ENCODE assay signal across 10 mouse cellular contexts in genomic region chr14:114685133-114685532, GRCm38 (mm10).
A peak's percentile ranks its signal among the peaks of the same experiment; 100 is the strongest.
DNase-seq lines count a peak whose midpoint lies in the region; ATAC-seq and TF ChIP-seq lines count a peak whose summit lies in the region.
"Had no signal": no experiment of that assay in that cellular context is flagged by ENCODE, and none has a peak within 500 bp of the region (broad histone marks: within the 10 kb centered on the region; RNA-seq: fewer than 3 reads in every experiment).

No protein-coding gene starts in this region.

- H3K9ac ChIP-seq in hindbrain, postnatal 0 days (replicated peaks; ENCODE audit: low read length): no peak overlapping the region
- no peak overlapping the region for H3K9ac ChIP-seq in hindbrain, embryonic 14.5 days
- no peak overlapping the region for H3K9ac ChIP-seq in lung, embryonic 14.5 days

- no peaks in the 10 kb centered on the region for H3K36me3 ChIP-seq in hindbrain, postnatal 0 days (ENCODE audit: insufficient read depth, low read length)
- no peaks in the 10 kb centered on the region for H3K36me3 ChIP-seq in hindbrain, embryonic 14.5 days (replicated peaks; ENCODE audit: control insufficient read depth, insufficient read depth)
- H3K36me3 ChIP-seq in lung, embryonic 14.5 days (ENCODE audit: insufficient read depth): no peaks in the 10 kb centered on the region

- 58% methylated on average over 1 of the region's 1 CpGs for WGBS in hindbrain, postnatal 0 days
- 63% methylated on average over 1 of the region's 1 CpGs for WGBS in hindbrain, embryonic 14.5 days
- WGBS in lung, embryonic 14.5 days: 76% methylated on average over 1 of the region's 1 CpGs
- WGBS in lung, adult 2 months: 54% methylated on average over 1 of the region's 1 CpGs

- no peak overlapping the region for H3K27ac ChIP-seq in hindbrain, postnatal 0 days
- no peak overlapping the region for H3K27ac ChIP-seq in hindbrain, embryonic 14.5 days
- no peak overlapping the region for H3K27ac ChIP-seq in lung, embryonic 14.5 days (ENCODE audit: low read depth)

- peak; percentile 17 for DNase-seq in hindbrain, postnatal 0 days (ENCODE audit: low spot score)
- no peak for DNase-seq in hindbrain, embryonic 14.5 days (ENCODE audit: low spot score)
- DNase-seq in lung, embryonic 14.5 days: peak; percentile 41
- DNase-seq in lung, adult 2 months: no peak
- DNase-seq in ZHBTc4 (ENCODE audit: low read depth, low spot score): peak; percentile 42
- DNase-seq in right cerebral cortex, postnatal 36 days (ENCODE audit: low spot score in 2 of 2): peak; percentile 7 to 11
- DNase-seq in heart, adult 11 months: no peak
- no peak for DNase-seq in spleen, postnatal 36 days (ENCODE audit: low spot score in 2 of 2)
- DNase-seq: lung, adult 18-20 months had no signal

- no peak for TF ChIP-seq POLR2A in lung, adult 2 months (IDR thresholded peaks at IDR 0.05; ENCODE audit: borderline replicate concordance, extremely low read depth, low read depth, low read length)

- H3K27me3 ChIP-seq in hindbrain, postnatal 0 days (ENCODE audit: insufficient read depth, low read length): no peaks in the 10 kb centered on the region
- H3K27me3 ChIP-seq in hindbrain, embryonic 14.5 days (ENCODE audit: control insufficient read depth, insufficient read depth, low read length): no peaks in the 10 kb centered on the region
- no peaks in the 10 kb centered on the region for H3K27me3 ChIP-seq in lung, embryonic 14.5 days (ENCODE audit: insufficient read depth, low read length)

- no peaks in the 10 kb centered on the region for H3K9me3 ChIP-seq in hindbrain, postnatal 0 days (ENCODE audit: low read length)
- H3K9me3 ChIP-seq in hindbrain, embryonic 14.5 days (ENCODE audit: control insufficient read depth, low read length): no peaks in the 10 kb centered on the region
- H3K9me3 ChIP-seq in lung, embryonic 14.5 days (ENCODE audit: low read depth, low read length): no peaks in the 10 kb centered on the region

- peak; percentile 31 for TF ChIP-seq CTCF in hindbrain, postnatal 0 days (IDR thresholded peaks at IDR 0.05; ENCODE audit: low read depth)
- peak; percentile 15; the same call in 1 of the 2 replicates for TF ChIP-seq CTCF in lung, embryonic 14.5 days (IDR thresholded peaks at IDR 0.05; ENCODE audit: low read depth)
- TF ChIP-seq CTCF in lung, adult 2 months (IDR thresholded peaks at IDR 0.05; ENCODE audit: insufficient read depth, low read length): no peak

- ATAC-seq in hindbrain, postnatal 0 days: no peak
- no peak for ATAC-seq in hindbrain, embryonic 14.5 days (ENCODE audit: low FRiP score)
- no peak for ATAC-seq in lung, embryonic 14.5 days (ENCODE audit: insufficient read depth)

- H3K4me2 ChIP-seq in hindbrain, postnatal 0 days (ENCODE audit: low read depth, low read length): no peak overlapping the region
- no peak overlapping the region for H3K4me2 ChIP-seq in hindbrain, embryonic 14.5 days (replicated peaks)
- no peak overlapping the region for H3K4me2 ChIP-seq in lung, embryonic 14.5 days
- H3K4me2 ChIP-seq: heart, embryonic 11.5 days had no signal

- H3K4me3 ChIP-seq in hindbrain, postnatal 0 days (ENCODE audit: low read length): no peak overlapping the region
- no peak overlapping the region for H3K4me3 ChIP-seq in hindbrain, embryonic 14.5 days (replicated peaks; ENCODE audit: low read length)
- H3K4me3 ChIP-seq in lung, embryonic 14.5 days (ENCODE audit: low read depth, low read length): no peak overlapping the region
- H3K4me3 ChIP-seq in lung, adult 2 months (replicated peaks; ENCODE audit: extremely low read depth, low read depth, low read length): no peak overlapping the region

- no peaks in the 10 kb centered on the region for H3K4me1 ChIP-seq in hindbrain, postnatal 0 days (ENCODE audit: insufficient read depth, low read length)
- H3K4me1 ChIP-seq in hindbrain, embryonic 14.5 days (replicated peaks; ENCODE audit: control insufficient read depth, insufficient read depth, low read length): no peaks in the 10 kb centered on the region
- no peaks in the 10 kb centered on the region for H3K4me1 ChIP-seq in lung, embryonic 14.5 days (ENCODE audit: insufficient read depth)
- no peaks in the 10 kb centered on the region for H3K4me1 ChIP-seq in lung, adult 2 months (ENCODE audit: control insufficient read depth, insufficient read depth, low read length)

Comparison
In these comparisons a context has a peak if more than half of its experiments do, and no peak if none do; other contexts are left out.
1. DNase-seq: peak in hindbrain, postnatal 0 days (single experiment), lung, embryonic 14.5 days (single experiment), ZHBTc4 (single experiment) and right cerebral cortex, postnatal 36 days (2 of 2); none in hindbrain, embryonic 14.5 days (single experiment), lung, adult 2 months (single experiment), heart, adult 11 months (single experiment) and spleen, postnatal 36 days (0 of 2).